Mouse (Mus musculus): ENCODE measurements around the gene Coro1c. TPM values are rescaled to one million over a fixed set of nuclear protein-coding genes. Genes with fewer than 3 reads are reported as not detected.

Coro1c gene
- total and polyA plus RNA-seq, 2 experiments from 2014 or later, result 165 to 311 TPM

DNA sequence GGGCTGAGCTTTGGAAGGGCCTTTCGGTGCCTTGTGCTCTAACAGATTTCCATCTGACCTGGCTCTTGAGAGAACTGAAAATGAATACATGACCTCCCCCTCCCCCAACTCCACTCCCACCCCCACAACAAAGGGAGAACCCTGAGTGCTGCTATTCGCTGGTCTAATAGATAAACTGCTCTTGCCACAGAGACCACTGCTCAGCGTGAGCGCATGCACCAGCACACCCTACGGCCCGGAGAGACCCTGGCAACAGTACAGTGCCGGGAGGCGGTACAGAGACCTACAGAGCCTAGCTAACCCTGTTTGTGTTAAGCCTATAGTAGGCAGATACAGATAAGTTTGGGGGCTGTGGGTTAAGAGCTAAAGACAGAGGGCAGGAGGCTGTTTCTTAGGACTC lies 22.9 kb downstream of the Coro1c start:
- no peak overlapping the region for H3K4me2 ChIP-seq (ENCODE audit: low read depth, low read length, poor library complexity, severe bottlenecking)
- H3K27me3 ChIP-seq (ENCODE audit: insufficient read depth, low read length), result no peaks in the 10 kb centered on the region
- DNase-seq (ENCODE audit: low spot score) (no peak), ATAC-seq (ENCODE audit: low FRiP score) (no peak)
- TF ChIP-seq CTCF (IDR thresholded peaks at IDR 0.05), result no peak
- no peak overlapping the region for H3K27ac ChIP-seq (ENCODE audit: low read depth, low read length)
- no peak overlapping the region for H3K9ac ChIP-seq (replicated peaks; ENCODE audit: low read length, poor library complexity, severe bottlenecking)
- H3K9me3 ChIP-seq (ENCODE audit: low read length), result no peaks in the 10 kb centered on the region
- no peaks in the 10 kb centered on the region for H3K36me3 ChIP-seq (ENCODE audit: insufficient read depth, low read length)
- WGBS, result 62% methylated on average over 8 of the region's 8 CpGs
- H3K4me1 ChIP-seq (ENCODE audit: insufficient read depth, low read length), result peaks cover 6% of the 10 kb centered on the region; the same call in 1 of the 2 replicates
- no peak overlapping the region for H3K4me3 ChIP-seq (ENCODE audit: low read depth, low read length)

DNA sequence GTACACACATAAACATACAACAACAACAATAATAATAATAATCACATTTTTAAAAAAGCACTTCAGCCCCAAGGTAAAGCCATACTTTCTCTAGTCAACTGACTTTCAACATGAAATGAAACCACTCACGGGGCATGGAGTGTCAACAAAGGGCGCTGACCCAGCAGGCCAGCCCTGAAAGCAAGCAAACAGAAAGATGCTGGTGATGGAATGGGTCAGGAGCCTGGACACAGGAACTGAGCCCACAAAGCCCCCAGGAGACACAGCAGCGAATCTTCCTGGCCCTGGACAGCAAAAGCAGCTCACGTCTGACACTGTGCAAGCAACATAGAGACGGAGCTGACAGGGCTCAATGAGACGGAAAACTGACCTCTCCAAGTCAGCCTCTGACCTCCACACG lies 23.8 kb downstream of the Coro1c start:
- Histone ChIP-seq H3K4me3 (ENCODE audit: low read depth, low read length) (no peak overlapping the region), H3K9ac (replicated peaks; ENCODE audit: low read length, poor library complexity, severe bottlenecking) (no peak overlapping the region), H3K27ac (ENCODE audit: low read depth, low read length) (no peak overlapping the region), H3K36me3 (ENCODE audit: insufficient read depth, low read length) (peaks cover 3% of the 10 kb centered on the region), H3K4me1 (ENCODE audit: insufficient read depth, low read length) (peaks cover 6% of the 10 kb centered on the region; the same call in 1 of the 2 replicates), H3K9me3 (ENCODE audit: low read length) (no peaks in the 10 kb centered on the region), H3K4me2 (ENCODE audit: low read depth, low read length, poor library complexity, severe bottlenecking) (no peak overlapping the region), H3K27me3 (ENCODE audit: insufficient read depth, low read length) (no peaks in the 10 kb centered on the region)
- 82% methylated on average over 7 of the region's 7 CpGs for WGBS
- TF ChIP-seq CTCF (IDR thresholded peaks at IDR 0.05), result no peak
- DNase-seq (ENCODE audit: low spot score), result no peak
- ATAC-seq (ENCODE audit: low FRiP score), result no peak

DNA sequence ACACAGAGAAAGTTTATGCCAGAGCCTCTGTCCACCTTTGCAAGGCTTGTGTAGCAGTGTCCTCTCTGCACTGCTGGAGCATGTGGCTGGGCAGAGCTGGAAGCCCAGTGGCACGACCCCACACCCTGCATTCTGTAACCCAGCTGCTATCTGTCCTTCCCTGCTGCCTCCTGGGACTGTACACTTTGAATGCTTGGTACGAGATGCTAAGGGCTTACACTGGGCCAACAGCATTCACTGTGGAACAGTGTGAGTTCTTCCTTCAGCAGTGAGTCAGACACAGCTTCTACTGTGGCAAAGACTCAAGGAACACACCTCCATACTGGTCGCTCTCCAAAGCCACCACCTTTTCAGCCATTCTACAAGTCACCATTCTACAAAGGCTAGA lies 25.2 kb downstream of the Coro1c start:
- ATAC-seq (ENCODE audit: low FRiP score) (no peak), DNase-seq (ENCODE audit: low spot score) (no peak)
- 35% methylated on average over 3 of the region's 3 CpGs for WGBS
- Histone ChIP-seq H3K4me2 (ENCODE audit: low read depth, low read length, poor library complexity, severe bottlenecking) (no peak overlapping the region), H3K36me3 (ENCODE audit: insufficient read depth, low read length) (peaks cover 15% of the 10 kb centered on the region), H3K27ac (ENCODE audit: low read depth, low read length) (peak overlapping the region; percentile 51), H3K27me3 (ENCODE audit: insufficient read depth, low read length) (no peaks in the 10 kb centered on the region), H3K4me3 (ENCODE audit: low read depth, low read length) (no peak overlapping the region), H3K9ac (replicated peaks; ENCODE audit: low read length, poor library complexity, severe bottlenecking) (no peak overlapping the region), H3K4me1 (ENCODE audit: insufficient read depth, low read length) (peaks cover 6% of the 10 kb centered on the region; the same call in 1 of the 2 replicates), H3K9me3 (ENCODE audit: low read length) (no peaks in the 10 kb centered on the region)
- no peak for TF ChIP-seq CTCF (IDR thresholded peaks at IDR 0.05)

DNA sequence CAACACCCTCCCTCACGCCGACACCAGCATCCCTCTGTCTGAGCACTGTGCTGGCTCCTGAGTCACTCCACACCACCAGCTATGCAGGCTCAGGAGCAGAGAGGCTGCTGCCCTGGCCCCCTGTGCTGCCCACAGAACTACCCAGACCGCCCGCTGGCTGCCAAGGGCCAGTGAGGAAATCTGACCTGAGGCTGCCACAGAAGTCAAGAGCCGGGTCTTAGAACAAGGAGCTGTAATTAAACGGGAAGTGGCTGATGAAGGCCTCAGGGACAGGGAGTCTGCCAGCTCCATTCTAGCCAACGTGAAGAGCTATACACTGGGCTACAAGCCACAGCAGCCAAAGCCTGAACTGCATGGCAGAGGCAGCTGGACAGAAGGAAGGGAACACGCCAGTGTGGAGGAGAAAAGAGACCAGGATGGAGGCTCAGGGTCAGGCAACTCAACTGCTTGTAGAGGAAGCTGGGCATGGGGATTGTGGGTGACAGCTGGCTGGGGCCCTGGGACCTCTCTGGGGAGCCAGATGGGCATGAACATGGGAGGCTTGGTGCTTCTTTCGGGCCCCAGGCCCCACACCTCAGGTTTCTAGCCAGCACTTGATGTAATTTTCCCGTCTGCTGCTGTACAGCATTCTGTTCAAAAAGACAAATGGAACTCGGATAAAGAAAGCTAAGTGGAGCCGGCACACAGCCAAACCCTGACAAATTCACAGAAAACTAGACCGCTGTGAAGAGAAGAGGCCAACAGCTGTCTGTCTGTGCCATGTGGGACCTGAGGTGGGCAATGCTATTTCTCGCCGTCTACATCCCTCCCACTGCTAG lies 25.8 kb downstream of the Coro1c start:
- Histone ChIP-seq H3K36me3 (ENCODE audit: insufficient read depth, low read length) (peaks cover 15% of the 10 kb centered on the region), H3K4me3 (ENCODE audit: low read depth, low read length) (no peak overlapping the region), H3K27me3 (ENCODE audit: insufficient read depth, low read length) (no peaks in the 10 kb centered on the region), H3K27ac (ENCODE audit: low read depth, low read length) (peak overlapping the region; percentile 51), H3K9me3 (ENCODE audit: low read length) (no peaks in the 10 kb centered on the region), H3K9ac (replicated peaks; ENCODE audit: low read length, poor library complexity, severe bottlenecking) (peak overlapping the region; percentile 33; the same call in 1 of the 2 replicates), H3K4me2 (ENCODE audit: low read depth, low read length, poor library complexity, severe bottlenecking) (no peak overlapping the region), H3K4me1 (ENCODE audit: insufficient read depth, low read length) (peaks cover 6% of the 10 kb centered on the region; the same call in 1 of the 2 replicates)
- whole genome bisulfite sequencing, result 47% methylated on average over 15 of the region's 15 CpGs
- DNase-seq (ENCODE audit: low spot score) (peak; percentile 67), ATAC-seq (ENCODE audit: low FRiP score) (no peak)
- TF ChIP-seq CTCF (IDR thresholded peaks at IDR 0.05), result no peak

DNA sequence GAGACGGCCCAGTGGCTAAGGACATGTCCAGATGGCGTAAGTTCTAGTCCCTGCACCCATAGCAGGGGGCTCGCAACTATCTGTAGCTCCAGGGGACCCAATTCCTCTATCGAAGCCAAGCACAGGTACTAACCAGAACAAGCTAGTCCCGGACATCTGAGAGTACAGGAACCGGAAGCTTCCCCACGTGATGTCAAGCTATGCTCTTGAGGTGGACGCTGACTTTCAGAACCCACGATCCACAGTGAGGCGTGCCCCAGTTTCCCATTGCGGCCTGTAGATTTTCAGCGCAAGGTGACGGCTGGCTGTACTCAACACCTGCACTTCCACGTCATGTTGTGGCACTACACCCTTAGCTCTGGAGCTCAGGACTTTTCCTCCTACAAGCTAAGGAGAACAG lies 27.4 kb downstream of the Coro1c start:
- Histone ChIP-seq H3K9me3 (ENCODE audit: low read length) (no peaks in the 10 kb centered on the region), H3K36me3 (ENCODE audit: insufficient read depth, low read length) (peaks cover 16% of the 10 kb centered on the region), H3K27me3 (ENCODE audit: insufficient read depth, low read length) (no peaks in the 10 kb centered on the region), H3K4me1 (ENCODE audit: insufficient read depth, low read length) (peaks cover 6% of the 10 kb centered on the region; the same call in 1 of the 2 replicates), H3K4me2 (ENCODE audit: low read depth, low read length, poor library complexity, severe bottlenecking) (no peak overlapping the region), H3K9ac (replicated peaks; ENCODE audit: low read length, poor library complexity, severe bottlenecking) (no peak overlapping the region), H3K27ac (ENCODE audit: low read depth, low read length) (no peak overlapping the region), H3K4me3 (ENCODE audit: low read depth, low read length) (no peak overlapping the region)
- ATAC-seq (ENCODE audit: low FRiP score) (no peak), DNase-seq (ENCODE audit: low spot score) (no peak)
- no peak for TF ChIP-seq CTCF (IDR thresholded peaks at IDR 0.05)
- WGBS, result 94% methylated on average over 14 of the region's 14 CpGs

DNA sequence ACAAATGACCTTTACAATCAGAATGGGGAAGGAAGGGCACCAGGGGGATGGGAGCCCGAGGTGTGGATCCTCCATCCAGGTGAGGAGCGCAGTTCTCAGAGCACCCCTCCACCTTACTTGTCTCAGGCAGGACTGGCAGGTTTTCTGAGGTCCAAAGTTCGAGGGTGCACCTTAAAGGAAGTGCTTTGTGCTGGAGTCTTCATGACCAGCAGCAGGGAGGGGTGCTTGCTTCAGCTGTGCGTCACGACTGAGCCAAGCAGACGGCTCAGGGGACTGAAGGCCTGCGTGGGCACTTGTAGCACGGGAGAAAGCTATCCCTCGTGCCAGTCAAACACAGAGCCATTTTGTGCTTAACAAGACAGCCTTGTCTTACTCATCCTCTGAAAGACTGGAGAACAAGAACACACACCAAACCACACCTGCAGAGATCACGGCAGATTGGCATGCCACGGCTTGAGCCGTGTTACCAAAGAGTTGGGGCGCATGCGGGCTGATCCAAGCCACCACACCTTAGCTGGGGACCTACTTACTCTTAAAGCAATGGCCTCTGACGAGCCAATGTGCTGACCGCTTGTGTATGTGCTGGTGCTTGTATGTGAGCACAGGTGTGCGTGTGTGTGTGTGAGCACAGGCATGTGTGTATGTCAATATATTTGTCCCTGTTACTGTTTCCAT lies 29.5 kb downstream of the Coro1c start:
- TF ChIP-seq CTCF (IDR thresholded peaks at IDR 0.05), result no peak
- 89% methylated on average over 17 of the region's 17 CpGs for WGBS
- Histone ChIP-seq H3K36me3 (ENCODE audit: insufficient read depth, low read length) (peaks cover 19% of the 10 kb centered on the region), H3K27ac (ENCODE audit: low read depth, low read length) (no peak overlapping the region), H3K9me3 (ENCODE audit: low read length) (no peaks in the 10 kb centered on the region), H3K4me1 (ENCODE audit: insufficient read depth, low read length) (peaks cover 14% of the 10 kb centered on the region; the same call in 1 of the 2 replicates), H3K4me3 (ENCODE audit: low read depth, low read length) (no peak overlapping the region), H3K27me3 (ENCODE audit: insufficient read depth, low read length) (no peaks in the 10 kb centered on the region), H3K4me2 (ENCODE audit: low read depth, low read length, poor library complexity, severe bottlenecking) (no peak overlapping the region), H3K9ac (replicated peaks; ENCODE audit: low read length, poor library complexity, severe bottlenecking) (no peak overlapping the region)
- ATAC-seq (ENCODE audit: low FRiP score), result no peak
- no peak for DNase-seq (ENCODE audit: low spot score)

Measured in midbrain, postnatal 0 days (tissue).